Mouse (Mus musculus): ENCODE results near the gene Gm26566.
"Not testable (repeated sequence)": the region's sequence is repeated elsewhere in the genome, so short reads cannot be mapped to it uniquely, and the experiment has no call there.

Gm26566 gene

DNA sequence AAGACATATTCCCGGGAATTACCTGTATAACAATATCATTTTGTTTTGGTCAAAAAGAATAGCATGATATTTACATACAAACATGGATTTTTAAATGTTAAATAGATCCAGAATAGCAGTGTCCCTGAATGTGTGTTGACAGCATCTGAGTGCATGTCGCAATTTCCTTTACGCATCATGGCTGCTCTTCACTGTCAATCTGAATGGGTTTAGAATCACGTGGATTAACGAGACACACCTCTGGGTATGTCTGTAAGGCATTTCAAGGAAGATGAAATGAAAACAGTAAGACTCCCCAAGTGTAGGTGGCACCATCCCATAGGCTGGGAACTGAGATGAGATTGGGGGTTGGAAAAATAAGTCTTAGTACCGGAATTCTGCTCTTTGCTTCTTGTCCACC lies 17.4 kb downstream of the Gm26566 start:
- in situ Hi-C loops (cut with MseI, MboI), result no loop called here

- in situ Hi-C loops (cut with MseI, MboI), result no loop called here
Measured at GRCm38 (mm10) chr4:88741426-88741825, 19.8 kb downstream of the Gm26566 start.

DNA sequence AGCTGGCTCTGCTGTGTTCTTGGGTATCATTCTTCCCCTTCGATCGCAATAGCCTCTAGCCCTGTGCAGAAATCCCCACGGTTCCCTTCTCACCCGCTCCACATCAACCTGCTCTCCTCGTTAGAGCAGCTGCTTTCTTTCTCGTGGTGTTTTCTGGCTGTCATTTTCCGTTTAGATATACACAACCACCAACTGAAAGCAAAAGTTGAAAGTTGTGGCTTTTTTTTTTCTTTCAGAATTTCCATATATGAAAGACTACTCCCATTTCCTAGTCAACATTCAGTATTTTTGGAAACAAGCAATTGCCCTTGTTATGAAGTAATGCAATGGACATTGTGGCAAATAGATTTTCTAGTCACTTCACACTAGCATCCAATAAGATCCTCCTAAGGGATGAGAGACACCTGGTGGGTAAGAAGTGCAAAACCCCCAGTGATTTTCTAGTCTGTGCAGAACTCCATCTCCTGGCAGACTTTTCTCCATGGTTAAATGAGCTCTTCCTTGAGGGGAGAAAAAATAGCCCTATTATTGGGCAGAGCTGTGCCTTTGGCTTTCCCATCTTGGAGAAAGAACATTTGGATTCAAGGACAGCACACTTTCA lies 21.3 kb downstream of the Gm26566 start:
- in situ Hi-C loops (cut with MseI, MboI), result no loop called here

DNA sequence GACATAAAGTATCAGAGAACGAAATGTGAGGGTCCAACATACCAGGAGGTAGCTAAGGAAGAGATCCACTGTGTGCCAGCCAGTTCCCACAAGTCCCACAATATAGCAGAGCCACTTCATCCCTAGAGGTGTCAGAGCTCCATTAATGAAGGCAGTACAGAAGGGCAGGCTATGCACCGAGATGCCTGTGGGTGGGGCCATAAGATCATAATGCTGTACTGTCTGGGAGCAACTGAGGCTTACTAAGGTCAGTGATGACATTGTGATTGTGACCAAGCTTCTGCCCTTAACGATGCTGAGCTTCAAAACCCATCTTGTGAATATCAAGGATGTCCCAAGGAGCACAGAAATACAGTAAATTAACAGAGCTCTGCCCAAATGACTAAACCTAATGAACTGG lies 22.6 kb downstream of the Gm26566 start:
- in situ Hi-C loops (cut with MseI, MboI), result no loop called here

DNA sequence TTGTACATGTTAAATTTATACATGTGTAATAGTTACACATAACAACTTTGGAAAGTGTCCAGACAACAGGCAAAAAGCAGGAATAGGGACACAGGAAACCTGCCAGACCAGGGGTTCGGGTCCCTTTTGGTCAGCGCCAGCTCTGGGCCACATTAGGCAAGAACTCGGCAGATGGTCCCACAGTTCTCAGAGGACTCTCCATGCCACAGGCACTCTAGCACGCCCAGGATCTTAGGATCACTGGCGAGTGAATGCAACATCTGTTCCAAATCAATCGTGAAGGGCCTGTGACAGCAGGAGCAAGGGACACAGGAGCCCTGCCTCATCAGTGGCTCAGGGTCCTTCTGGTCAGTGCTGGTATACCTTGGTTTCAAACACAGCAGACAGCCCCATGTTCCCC lies 28.3 kb downstream of the Gm26566 start:
- in situ Hi-C loops (cut with MseI, MboI), result no loop called here

GRCm38 (mm10) chr4:88754818-88755340 lies 33.3 kb downstream of the Gm26566 start, which contains the start of gene Gm13271:
TSS of gene Gm13271 (plus strand) at chr4:88754868.
- in situ Hi-C loops (cut with MseI, MboI), result not testable (repeated sequence)

DNA sequence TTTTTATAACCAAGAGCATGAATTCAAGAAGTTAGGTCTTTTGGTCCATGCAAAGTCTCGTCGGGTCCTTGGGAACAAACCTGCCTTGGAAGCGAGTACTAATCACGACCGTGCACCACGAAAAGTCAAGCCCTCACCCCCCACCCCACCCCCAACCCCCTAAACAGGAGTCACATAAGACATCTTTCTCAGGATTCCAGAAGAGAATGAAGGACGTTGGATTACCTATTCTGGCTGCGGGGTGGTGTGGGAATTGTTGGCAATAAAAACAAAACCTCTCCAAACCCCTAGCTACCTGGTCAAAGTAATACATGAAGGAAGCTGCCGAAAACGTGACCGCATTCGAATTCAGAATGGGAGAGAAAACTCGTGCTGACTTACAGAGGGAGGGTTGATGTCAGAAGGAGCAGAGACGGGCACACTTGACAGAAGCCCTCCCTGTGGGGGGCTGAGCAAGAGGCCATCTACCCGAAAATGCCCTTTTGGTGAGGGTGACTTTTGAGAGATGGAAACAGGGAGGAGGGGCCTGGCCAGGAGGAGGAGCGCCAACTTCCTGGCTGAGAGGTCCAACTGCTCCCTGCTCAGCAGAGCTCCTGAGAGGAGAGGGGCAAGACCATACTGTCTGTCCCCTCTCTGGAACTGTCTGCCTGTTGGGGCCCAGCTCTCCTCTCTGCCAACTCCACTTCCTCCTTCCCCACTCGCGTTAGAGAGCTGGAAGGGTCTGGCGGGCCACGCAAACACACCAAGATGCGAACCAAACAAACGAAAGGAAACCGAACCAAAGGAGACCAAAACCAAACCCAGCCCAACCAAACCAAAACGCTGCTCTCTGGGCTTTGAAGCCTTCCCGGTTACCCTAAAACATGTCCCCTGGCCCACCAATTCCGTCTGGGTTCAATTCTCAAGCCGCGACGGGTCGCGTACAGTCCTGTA lies 35.2 kb downstream of the Gm26566 start:
- in situ Hi-C loops (cut with MseI, MboI), result not testable (repeated sequence)

DNA sequence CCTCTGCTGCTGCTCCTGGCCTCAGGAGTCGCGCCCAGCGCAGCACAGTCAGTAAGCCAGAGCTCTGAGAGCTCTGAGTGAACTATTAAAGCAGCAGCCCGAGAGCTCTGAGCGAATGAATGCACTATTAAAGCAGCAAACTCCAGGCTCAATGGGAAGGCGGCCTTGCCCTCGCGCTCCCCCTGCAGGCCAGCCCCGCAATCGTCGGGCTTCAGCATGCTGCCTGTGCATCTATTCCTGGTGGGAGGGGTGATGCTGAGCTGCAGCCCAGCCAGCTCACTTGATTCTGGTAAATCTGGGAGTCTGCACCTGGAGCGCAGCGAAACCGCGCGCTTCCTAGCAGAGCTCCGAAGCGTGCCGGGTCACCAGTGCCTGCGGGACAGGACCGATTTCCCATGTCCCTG lies 36.0 kb downstream of the Gm26566 start:
- in situ Hi-C loops (cut with MseI, MboI), result not testable (repeated sequence)

- in situ Hi-C loops (cut with MseI, MboI), result not testable (repeated sequence)
Measured at GRCm38 (mm10) chr4:88758751-88759150, 37.1 kb downstream of the Gm26566 start.

- in situ Hi-C loops (cut with MseI, MboI), result not testable (repeated sequence)
Measured at GRCm38 (mm10) chr4:88759610-88760268, 38.1 kb downstream of the Gm26566 start, which contains the start of gene Gm13283. TSS of gene Gm13283 (plus strand) at chr4:88760119.

DNA sequence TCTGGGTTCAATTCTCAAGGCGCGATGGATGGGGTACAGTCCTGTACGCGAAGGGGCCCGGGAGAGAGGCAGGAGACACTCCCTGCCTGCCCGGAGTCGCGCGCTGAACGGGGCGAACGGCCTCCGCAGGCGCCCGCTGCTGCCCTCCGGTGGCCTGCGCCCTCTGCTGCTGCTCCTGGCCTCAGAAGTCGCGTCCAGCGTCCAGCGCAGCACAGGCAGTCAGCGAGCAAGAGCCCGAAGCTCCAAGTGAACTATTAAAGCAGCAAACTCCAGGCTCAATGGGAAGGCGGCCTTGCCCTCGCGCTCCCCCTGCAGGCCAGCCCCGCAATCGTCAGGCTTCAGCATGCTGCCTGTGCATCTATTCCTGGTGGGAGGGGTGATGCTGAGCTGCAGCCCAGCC lies 38.8 kb downstream of the Gm26566 start:
- in situ Hi-C loops (cut with MseI, MboI), result not testable (repeated sequence)

GRCm38 (mm10) chr4:88761776-88762175 lies 40.2 kb downstream of the Gm26566 start:
- in situ Hi-C loops (cut with MseI, MboI), result not testable (repeated sequence)

- in situ Hi-C loops (cut with MseI, MboI), result not testable (repeated sequence)
Measured at GRCm38 (mm10) chr4:88762341-88762740, 40.7 kb downstream of the Gm26566 start.

DNA sequence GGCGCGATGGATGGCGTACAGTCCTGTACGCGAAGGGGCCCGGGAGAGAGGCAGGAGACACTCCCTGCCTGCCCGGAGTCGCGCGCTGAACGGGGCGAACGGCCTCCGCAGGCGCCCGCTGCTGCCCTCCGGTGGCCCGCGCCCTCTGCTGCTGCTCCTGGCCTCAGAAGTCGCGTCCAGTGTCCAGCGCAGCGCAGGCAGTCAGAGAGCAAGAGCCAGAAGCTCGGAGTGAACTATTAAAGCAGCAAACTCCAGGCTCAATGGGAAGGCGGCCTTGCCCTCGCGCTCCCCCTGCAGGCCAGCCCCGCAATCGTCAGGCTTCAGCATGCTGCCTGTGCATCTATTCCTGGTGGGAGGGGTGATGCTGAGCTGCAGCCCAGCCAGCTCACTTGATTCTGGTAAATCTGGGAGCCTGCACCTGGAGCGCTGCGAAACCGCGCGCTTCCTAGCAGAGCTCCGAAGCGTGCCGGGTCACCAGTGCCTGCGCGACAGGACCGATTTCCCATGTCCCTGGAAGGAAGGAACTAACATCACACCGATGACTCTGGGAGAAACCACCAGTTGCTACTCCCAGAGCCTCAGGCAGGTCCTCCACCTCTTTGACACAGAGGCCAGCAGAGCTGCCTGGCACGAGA lies 41.9 kb downstream of the Gm26566 start:
- in situ Hi-C loops (cut with MseI, MboI), result not testable (repeated sequence)
